Mouse (Mus musculus): ENCODE data around the gene Sh3rf1. TPM values are rescaled to one million over a fixed set of nuclear protein-coding genes. Genes with fewer than 3 reads are reported as not detected.

Gene Sh3rf1
- total RNA-seq, 2 experiments from 2014 or later: 4.2 to 6.5 TPM

GRCm38 (mm10) chr8:61261374-61261773, 37.7 kb downstream of the Sh3rf1 start:
- DNase-seq: no peak

- DNase-seq: no peak
These were observed 40.0 kb downstream of the Sh3rf1 start for GRCm38 (mm10) chr8:61263691-61264090.

- no peak for DNase-seq
These were observed 41.2 kb downstream of the Sh3rf1 start for GRCm38 (mm10) chr8:61264881-61265280.

DNA sequence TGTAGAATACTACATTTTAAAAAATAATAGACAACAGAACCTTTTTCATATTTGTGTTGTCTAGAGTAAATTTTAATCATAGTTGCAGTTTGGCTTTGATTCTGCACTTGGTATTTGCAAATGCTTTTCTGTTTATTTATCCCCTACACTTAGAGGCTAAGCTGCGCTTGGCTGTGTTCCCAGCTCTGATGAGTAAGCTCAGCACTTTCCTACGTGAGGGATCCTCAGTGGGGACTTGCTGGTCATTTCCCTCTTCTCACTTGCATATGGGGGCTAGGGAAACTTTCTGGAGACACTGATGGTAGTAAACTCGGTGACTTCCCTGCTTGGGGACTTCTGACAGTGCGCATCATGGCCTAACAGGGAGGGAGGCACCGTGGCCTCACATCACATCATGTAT, 41.7 kb downstream of the Sh3rf1 start:
- DNase-seq: peak; percentile 64

DNA sequence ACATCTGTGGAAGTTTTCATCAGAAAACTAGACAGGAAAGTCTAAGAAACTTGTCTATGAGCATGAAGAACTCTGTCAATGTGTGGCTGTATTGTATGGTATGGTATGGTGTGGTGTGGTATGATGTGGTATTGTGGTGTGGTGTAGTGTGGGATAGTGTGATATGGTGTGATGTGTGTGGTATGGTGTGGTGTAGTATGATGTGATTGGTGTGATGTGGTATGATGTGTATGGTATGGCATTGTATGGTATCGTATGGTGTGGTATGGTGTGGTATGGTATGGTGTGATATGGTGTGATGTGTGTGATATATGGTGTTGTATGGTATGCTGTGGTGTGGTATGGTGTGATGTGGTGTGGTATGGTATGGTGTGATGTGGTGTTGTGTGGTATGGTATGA, 43.4 kb downstream of the Sh3rf1 start:
- DNase-seq: no peak

DNA sequence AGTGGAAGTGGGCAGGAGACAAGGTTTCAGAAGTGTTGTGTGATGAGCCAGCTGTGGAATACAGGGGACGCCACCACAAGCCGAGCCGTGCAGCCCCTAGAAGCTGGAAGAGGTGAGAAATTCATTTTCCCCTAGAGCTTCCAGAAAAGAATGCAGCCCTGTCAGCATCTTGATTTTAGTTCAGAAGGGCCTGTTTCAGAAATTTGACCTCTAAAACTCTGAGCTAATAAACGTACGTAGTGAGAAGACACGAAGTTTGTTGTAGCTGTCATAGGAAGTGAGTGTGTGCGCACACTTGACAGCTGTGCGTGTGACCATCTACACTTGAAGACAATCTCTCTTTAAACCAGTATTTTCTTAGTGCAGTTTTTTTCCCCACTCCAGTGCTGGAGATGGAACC, 44.0 kb downstream of the Sh3rf1 start:
- no peak for DNase-seq

GRCm38 (mm10) chr8:61268233-61268916, 44.7 kb downstream of the Sh3rf1 start:
- DNase-seq: no peak

- no peak for DNase-seq
These were observed 46.3 kb downstream of the Sh3rf1 start for GRCm38 (mm10) chr8:61270016-61270415.

- DNase-seq: no peak
These were observed 46.9 kb downstream of the Sh3rf1 start for GRCm38 (mm10) chr8:61270541-61270940.

DNA sequence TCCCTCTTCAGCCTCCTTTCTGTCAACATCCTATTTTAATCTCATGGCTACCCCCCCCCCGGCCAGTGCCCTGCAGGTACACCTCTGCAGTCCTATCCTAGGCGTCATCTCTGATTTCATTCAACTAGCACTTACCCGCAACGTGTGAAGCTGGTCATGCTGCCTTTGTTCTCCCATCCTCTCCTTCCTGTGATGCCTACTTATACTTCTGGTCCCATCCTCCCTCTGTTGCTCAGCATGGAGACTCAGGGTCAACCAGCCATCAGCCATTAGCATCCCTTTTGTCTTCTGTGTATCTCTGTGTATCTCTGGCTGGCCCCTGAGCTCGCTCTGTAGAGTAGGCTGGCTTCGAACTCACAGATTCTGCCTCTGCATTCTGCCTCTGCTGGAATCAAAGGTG, 47.3 kb downstream of the Sh3rf1 start:
- no peak for DNase-seq

DNA sequence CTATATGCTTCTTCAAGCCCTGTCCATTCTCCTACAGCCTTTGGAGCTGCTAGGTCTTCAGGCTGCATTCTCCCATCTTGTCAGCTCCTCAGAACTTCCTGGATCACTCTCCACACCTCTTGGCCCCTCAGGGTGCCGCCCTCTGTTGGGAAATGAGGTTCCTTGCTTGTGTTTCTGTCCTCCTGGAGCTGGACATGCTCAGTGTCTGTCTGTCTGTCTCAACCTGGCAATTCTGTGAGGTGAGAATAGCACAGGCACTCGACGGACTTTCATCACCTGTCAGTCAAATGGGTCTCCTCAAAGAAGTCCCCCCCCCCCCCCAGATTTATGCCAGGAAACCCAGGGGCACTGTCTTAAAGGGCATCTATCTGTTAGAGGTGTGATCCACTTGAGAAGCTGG, 49.2 kb downstream of the Sh3rf1 start:
- no peak for DNase-seq

DNA sequence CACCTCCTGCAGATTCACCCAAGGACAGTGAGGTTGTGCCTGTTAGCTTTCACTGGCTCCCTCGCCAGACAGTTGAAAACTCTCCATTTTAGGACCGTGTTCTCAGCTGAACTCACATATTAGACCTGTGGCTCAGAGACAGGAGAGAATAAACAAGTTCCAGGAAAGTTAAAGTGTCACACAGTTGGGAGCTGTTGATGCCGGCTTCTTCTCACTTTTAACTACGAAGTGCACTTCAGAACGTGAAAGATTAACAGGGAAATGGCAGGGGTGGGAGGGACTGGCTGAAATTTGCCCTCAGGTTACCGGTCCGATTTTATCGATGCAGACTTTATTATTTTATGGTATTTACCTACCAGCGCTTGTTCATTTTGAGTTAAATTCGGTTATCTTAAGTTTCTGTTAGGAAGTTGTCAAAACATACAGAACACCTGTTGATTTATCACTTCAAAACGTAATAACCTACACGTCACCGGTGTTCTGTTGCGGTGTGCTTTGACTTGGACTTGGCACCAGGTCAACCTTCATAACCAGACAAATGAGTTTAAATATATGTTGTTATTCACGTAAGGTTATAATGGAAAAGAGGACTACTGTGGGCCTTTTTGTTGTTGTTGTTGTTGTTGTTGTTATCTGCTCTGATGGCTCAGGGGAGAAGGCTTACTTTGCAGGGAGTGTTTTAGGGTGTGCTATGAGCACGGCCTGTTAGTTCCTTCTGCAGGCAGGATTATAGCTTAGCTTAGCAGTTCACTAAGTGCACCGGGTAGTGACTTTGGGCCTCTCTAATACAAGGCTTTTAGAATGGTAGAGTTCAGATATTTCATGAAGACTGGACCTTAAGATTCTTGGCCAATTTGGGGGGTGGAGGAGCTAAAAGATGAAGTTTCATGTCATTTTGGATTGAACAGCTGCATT, 49.9 kb downstream of the Sh3rf1 start:
- no peak for DNase-seq

DNA sequence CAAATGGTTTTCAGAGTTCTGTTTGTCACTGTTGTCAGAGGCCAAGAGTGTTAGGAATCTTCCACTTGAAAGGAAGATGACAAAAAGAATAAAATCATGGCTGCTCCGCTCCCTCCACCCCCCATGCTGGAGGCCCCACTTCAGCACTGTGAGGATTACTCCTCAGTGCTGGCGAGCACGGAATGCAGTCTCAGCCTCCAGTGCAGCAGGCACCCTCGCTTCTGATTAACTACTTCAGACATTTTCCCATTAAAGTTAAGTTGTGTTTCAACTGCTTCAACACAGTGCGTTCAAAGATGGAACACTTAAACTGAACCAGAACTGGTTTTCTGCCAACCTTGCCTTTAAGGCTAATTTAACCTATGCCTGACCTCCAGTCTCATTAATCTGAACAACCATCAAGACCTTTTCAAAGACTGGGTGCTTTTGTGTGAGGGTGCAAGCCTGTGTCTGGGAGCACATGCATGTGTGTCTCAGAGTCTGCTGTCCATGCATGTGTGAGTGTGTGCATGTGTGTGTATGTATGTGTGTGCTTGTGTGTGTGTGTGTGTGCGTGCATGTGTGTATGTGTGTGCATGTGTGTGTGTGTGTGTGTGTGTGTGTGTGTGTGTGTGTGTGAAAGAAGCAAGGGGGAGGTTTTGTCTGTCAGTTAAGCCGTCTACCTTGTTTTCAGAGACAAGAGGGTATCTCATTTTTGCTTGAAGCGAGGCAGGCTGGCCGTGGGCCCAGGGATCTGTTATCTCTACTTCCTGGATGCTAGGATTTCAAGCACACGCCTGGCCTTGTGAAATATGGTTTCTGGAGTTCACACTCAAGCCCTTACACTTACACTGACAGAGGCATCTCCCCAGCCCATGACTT, 51.2 kb downstream of the Sh3rf1 start:
- no peak for DNase-seq

- DNase-seq: no peak
These were observed 52.0 kb downstream of the Sh3rf1 start for GRCm38 (mm10) chr8:61275463-61276356.

- DNase-seq: no peak
These were observed 52.7 kb downstream of the Sh3rf1 start for GRCm38 (mm10) chr8:61276397-61276796.

- no peak for DNase-seq
These were observed 55.4 kb downstream of the Sh3rf1 start for GRCm38 (mm10) chr8:61279030-61279429.

DNA sequence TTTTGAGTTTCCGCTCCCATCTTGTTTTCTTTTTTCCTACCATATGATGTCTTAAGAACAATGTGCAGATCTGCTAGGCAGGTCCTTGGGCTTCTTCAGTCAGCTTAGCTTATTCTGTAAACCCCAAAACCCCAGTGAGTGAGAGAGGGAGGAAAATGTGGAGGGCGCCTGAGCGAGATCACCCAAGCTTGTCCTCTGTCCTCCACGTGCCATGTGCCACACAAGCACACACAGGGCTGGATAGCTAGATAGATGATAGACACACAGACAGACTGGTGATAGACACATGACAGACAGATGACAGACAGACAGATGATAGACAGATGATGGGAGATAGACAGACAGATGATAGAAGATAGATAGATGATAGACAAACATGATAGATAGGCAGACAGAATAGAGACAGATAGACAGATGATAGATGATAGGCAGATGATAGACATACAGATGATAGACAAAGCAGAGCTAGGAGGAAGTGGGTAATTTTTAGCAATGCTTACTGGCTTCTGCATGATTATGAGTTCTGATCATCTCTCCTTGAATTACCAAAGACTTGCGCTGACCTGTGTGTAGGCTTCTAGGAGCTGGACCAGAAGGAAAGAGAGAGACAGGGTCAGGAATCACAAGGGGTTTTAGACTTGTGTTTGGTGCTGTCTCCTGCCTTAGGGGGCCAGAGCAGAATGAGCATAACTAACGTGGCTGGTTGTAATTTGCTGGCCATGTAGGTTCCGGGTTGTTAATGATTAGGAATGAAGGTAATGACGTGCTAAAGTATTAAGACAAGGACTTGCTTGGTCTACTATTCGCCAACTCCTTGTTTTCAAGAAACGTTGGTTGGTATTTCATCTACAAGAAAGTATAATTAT, 58.9 kb downstream of the Sh3rf1 start:
- DNase-seq: no peak

DNA sequence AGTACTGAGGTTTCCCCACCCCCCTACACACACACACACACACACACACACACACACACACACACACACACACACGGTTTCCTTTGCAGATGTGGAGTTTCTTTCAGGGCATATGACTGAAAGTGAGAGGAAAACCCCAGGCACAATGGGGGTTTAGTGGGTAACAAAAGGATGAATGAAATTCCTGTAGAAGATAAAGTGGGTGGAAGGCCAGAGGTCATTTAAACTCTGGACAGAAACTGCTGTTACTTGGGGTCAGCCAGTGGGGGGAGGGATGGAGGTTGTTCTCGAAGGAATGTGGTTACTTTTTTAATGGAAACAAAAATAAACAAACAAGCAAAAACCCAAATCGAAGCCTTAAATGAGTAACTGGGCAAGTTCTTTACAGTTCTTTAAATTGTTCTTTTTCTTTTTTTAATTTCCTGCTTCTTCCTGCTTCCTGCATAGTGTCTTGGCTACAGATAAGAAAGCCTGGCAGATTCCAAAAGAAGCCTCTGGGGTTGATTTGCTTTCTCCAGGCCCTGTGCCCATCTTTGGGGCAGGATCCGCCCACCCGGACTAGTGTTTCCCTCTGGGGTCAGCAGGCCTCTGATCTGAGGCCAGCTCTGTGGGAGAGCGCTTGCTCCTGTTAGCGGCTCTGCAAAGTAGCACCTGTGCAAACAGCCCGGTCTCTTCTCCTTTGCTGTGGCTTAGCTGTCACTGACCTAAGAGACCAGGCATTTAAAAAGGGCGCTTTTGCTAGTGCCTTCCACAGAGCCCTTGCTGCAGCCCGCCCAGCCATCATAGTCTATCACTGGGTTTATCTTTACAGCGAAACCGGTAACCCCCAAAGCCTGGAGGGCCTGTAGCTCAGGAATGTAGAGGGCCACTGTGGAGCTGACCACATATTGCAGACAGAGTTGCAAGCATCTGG, 59.8 kb downstream of the Sh3rf1 start:
- no peak for DNase-seq

DNA sequence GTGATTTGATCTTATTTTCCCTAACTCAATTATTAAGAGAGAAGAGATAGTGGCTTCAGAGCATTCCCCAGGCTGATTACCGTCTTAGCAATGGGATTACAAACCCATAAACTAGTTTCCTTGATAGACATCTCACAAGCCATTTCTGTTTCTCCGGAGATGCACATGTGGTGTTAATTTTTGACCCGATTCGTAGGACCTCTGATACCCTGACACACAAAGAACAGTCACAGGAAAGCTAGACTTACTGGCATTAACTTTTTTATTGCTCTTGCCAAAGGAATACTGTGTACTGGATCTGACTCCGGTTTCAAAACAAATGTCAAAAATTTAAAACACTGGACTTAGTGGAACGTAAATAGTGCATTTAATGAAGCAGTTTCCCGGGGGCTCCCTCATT, 62.2 kb downstream of the Sh3rf1 start:
- DNase-seq: no peak

Data from gastrocnemius, postnatal 10 days (tissue).